Mouse (Mus musculus) left cerebral cortex, adult 8-10 months (tissue): ENCODE data around the gene Acod1. TPM values are rescaled to one million over a fixed set of nuclear protein-coding genes. Genes with fewer than 3 reads are reported as not detected.

Source experiments
- DNase-seq, 2 experiments: peaks; one replicate each; pipeline ENCODE4 v3.0.0; 2022; ENCODE audit warnings: low spot score in 2 of 2
- total RNA-seq, 4 experiments: library from RNA; stranded (reverse); gene quantifications; 2 replicates each; pipeline ENCODE4 v1.2.4; 2022

Acod1 gene
- total RNA-seq, 4 experiments from 2014 or later: not detected

- no peak for DNase-seq
Observed at GRCm38 (mm10) chr14:103100296-103100695, 53.5 kb downstream of the Acod1 start.

GRCm38 (mm10) chr14:103101171-103101570 lies 54.4 kb downstream of the Acod1 start:
- DNase-seq: no peak

- no peak for DNase-seq
Observed at GRCm38 (mm10) chr14:103102246-103102645, 55.5 kb downstream of the Acod1 start.

- DNase-seq: no peak
Observed at GRCm38 (mm10) chr14:103102731-103103335, 56.1 kb downstream of the Acod1 start.

Other genes with a start within 250 kb of the Acod1 start
- gene Kctd12, start 64.3 kb upstream of the Acod1 start, total RNA-seq: 10 to 100 TPM; 43.1 to 51.9 (median 50.0) TPM
- gene Cln5, start 23.2 kb downstream of the Acod1 start, total RNA-seq: 10 to 100 TPM; 10.4 to 16.2 (median 13.1) TPM
- 10 to 100 TPM; 81.8 to 91.9 (median 85.1) TPM for gene Fbxl3, start 52.6 kb downstream of the Acod1 start, total RNA-seq